ENCODE assay signal across 13 mouse cellular contexts in genomic region chr17:5988102-5988501, GRCm38 (mm10). TPM values are rescaled to one million over a fixed set of nuclear protein-coding genes. Genes with fewer than 3 reads are reported as not detected.
DNase-seq lines count a peak whose midpoint lies in the region; ATAC-seq and TF ChIP-seq lines count a peak whose summit lies in the region.
"Had no signal": no experiment of that assay in that cellular context is flagged by ENCODE, and none has a peak within 500 bp of the region (broad histone marks: within the 10 kb centered on the region; RNA-seq: fewer than 3 reads in every experiment).

No protein-coding gene starts in this region.

- H3ac ChIP-seq in C2C12 (ENCODE audit: control insufficient read depth, insufficient read length, low read depth): peak overlapping the region; percentile 60

- no peak overlapping the region for H3K4me3 ChIP-seq in forebrain, embryonic 10.5 days
- H3K4me3 ChIP-seq in forebrain, embryonic 12.5 days (replicated peaks): no peak overlapping the region
- H3K4me3 ChIP-seq in kidney, embryonic 16.5 days (ENCODE audit: low read length): no peak overlapping the region; the same call in 1 of the 2 replicates
- H3K4me3 ChIP-seq in C2C12 (ENCODE audit: insufficient read depth, poor library complexity, severe bottlenecking): peak overlapping the region; percentile 21
- H3K4me3 ChIP-seq in hindbrain, postnatal 0 days (ENCODE audit: low read length): no peak overlapping the region

- WGBS in forebrain, embryonic 10.5 days: 60% methylated on average over 4 of the region's 4 CpGs
- WGBS in forebrain, embryonic 12.5 days: 69% methylated on average over 4 of the region's 4 CpGs
- WGBS in kidney, embryonic 16.5 days: 61% methylated on average over 4 of the region's 4 CpGs
- WGBS in hindbrain, postnatal 0 days: 49% methylated on average over 4 of the region's 4 CpGs

- H3K79me2 ChIP-seq in C2C12 (ENCODE audit: control insufficient read depth, insufficient read depth): peaks cover 81% of the 10 kb centered on the region

- no peaks in the 10 kb centered on the region for H3K36me3 ChIP-seq in forebrain, embryonic 10.5 days (replicated peaks)
- H3K36me3 ChIP-seq in forebrain, embryonic 12.5 days (replicated peaks): no peaks in the 10 kb centered on the region
- H3K36me3 ChIP-seq in kidney, embryonic 16.5 days (ENCODE audit: insufficient read depth, low read length): 0 out of 2 replicates have a peak, but pooled peaks cover 3% of the 10 kb centered on the region
- peaks cover 43% of the 10 kb centered on the region for H3K36me3 ChIP-seq in C2C12 (ENCODE audit: control insufficient read depth, insufficient read depth)
- H3K36me3 ChIP-seq in hindbrain, postnatal 0 days (ENCODE audit: insufficient read depth, low read length): no peaks in the 10 kb centered on the region

- TF ChIP-seq CTCF in C2C12 (IDR thresholded peaks at IDR 0.05; ENCODE audit: control insufficient read depth, insufficient read depth, insufficient read length): no peak
- TF ChIP-seq CTCF in hindbrain, postnatal 0 days (IDR thresholded peaks at IDR 0.05; ENCODE audit: low read depth): no peak

- no peak overlapping the region for H3K9ac ChIP-seq in forebrain, embryonic 12.5 days
- 0 out of 2 replicates have a peak overlapping the region, but pooled peaks have one; percentile 45 for H3K9ac ChIP-seq in kidney, embryonic 16.5 days (replicated peaks; ENCODE audit: low read length)
- H3K9ac ChIP-seq in hindbrain, postnatal 0 days (replicated peaks; ENCODE audit: low read length): no peak overlapping the region

- peaks cover 46% of the 10 kb centered on the region for H3K79me3 ChIP-seq in C2C12 (ENCODE audit: low read depth)

- no peak overlapping the region for H3K4me2 ChIP-seq in forebrain, embryonic 12.5 days
- H3K4me2 ChIP-seq in kidney, embryonic 16.5 days (replicated peaks; ENCODE audit: low read depth, low read length): peak overlapping the region; percentile 43
- H3K4me2 ChIP-seq in hindbrain, postnatal 0 days (ENCODE audit: low read depth, low read length): no peak overlapping the region

- no peak for DNase-seq in forebrain, embryonic 10.5 days (ENCODE audit: extremely low spot score, low spot score)
- DNase-seq in kidney, adult 11 months: no peak
- DNase-seq in hindbrain, postnatal 0 days (ENCODE audit: low spot score): no peak
- no peak for DNase-seq in lung, postnatal 36 days
- DNase-seq in cerebellum, adult 9-11 months: no peak
- DNase-seq: cerebellum, adult 18-20 months; gastrocnemius, postnatal 14 days; kidney, adult 18-20 months; lung, postnatal 14 days; right cerebral cortex, adult 18-20 months had no signal

- no peak for ATAC-seq in forebrain, embryonic 12.5 days (ENCODE audit: low FRiP score)
- ATAC-seq in kidney, embryonic 16.5 days (ENCODE audit: low FRiP score, low TSS enrichment): peak; percentile 54
- ATAC-seq in hindbrain, postnatal 0 days: peak; percentile 57

- H3K27me3 ChIP-seq in forebrain, embryonic 10.5 days (ENCODE audit: poor library complexity, severe bottlenecking): no peaks in the 10 kb centered on the region
- no peaks in the 10 kb centered on the region for H3K27me3 ChIP-seq in forebrain, embryonic 12.5 days
- no peaks in the 10 kb centered on the region for H3K27me3 ChIP-seq in kidney, embryonic 16.5 days (ENCODE audit: insufficient read depth, low read length)
- H3K27me3 ChIP-seq in C2C12 (ENCODE audit: control insufficient read depth, insufficient read depth, insufficient read length): no peaks in the 10 kb centered on the region
- no peaks in the 10 kb centered on the region for H3K27me3 ChIP-seq in hindbrain, postnatal 0 days (ENCODE audit: insufficient read depth, low read length)

- peak overlapping the region; percentile 74 for H3K27ac ChIP-seq in forebrain, embryonic 10.5 days
- no peak overlapping the region for H3K27ac ChIP-seq in forebrain, embryonic 12.5 days
- peak overlapping the region; percentile 67; the same call in 1 of the 2 replicates for H3K27ac ChIP-seq in kidney, embryonic 16.5 days (ENCODE audit: low read length)
- no peak overlapping the region for H3K27ac ChIP-seq in hindbrain, postnatal 0 days

- H3K4me1 ChIP-seq in forebrain, embryonic 10.5 days: peaks cover 27% of the 10 kb centered on the region
- peaks cover 10% of the 10 kb centered on the region; the same call in 1 of the 2 replicates for H3K4me1 ChIP-seq in forebrain, embryonic 12.5 days
- peaks cover 13% of the 10 kb centered on the region for H3K4me1 ChIP-seq in kidney, embryonic 16.5 days (ENCODE audit: insufficient read depth, low read length)
- H3K4me1 ChIP-seq in hindbrain, postnatal 0 days (ENCODE audit: insufficient read depth, low read length): peaks cover 18% of the 10 kb centered on the region; the same call in 1 of the 2 replicates

- H3K9me3 ChIP-seq in forebrain, embryonic 10.5 days: no peaks in the 10 kb centered on the region
- H3K9me3 ChIP-seq in forebrain, embryonic 12.5 days: no peaks in the 10 kb centered on the region
- H3K9me3 ChIP-seq in kidney, embryonic 16.5 days (ENCODE audit: low read length): no peaks in the 10 kb centered on the region; the same call in 1 of the 2 replicates
- no peaks in the 10 kb centered on the region for H3K9me3 ChIP-seq in hindbrain, postnatal 0 days (ENCODE audit: low read length)

TF ChIP-seq in C2C12, 6 proteins besides CTCF, POLR2A, EP300 and RAD21:
- TF ChIP-seq MAX (IDR thresholded peaks at IDR 0.05): no peak
- no peak for TF ChIP-seq FOSL1 (IDR thresholded peaks at IDR 0.05; ENCODE audit: insufficient read depth, low read length, poor library complexity, severe bottlenecking)
- TF ChIP-seq MYOD1 (IDR thresholded peaks at IDR 0.05; ENCODE audit: control insufficient read depth, insufficient read length, low read depth): no peak
- no peak for TF ChIP-seq MYOG (IDR thresholded peaks at IDR 0.05; ENCODE audit: control insufficient read depth, extremely low read depth, insufficient read length)
- TF ChIP-seq CEBPB (IDR thresholded peaks at IDR 0.05; ENCODE audit: low read depth): no peak
- no peak for TF ChIP-seq USF1 (IDR thresholded peaks at IDR 0.05; ENCODE audit: low read depth)

RNA-seq across cellular contexts. Expression of gene Synj2, which starts 47.0 kb away (rescaled TPM):
- polyA plus RNA-seq in forebrain, embryonic 10.5 days (2016; fragmentation: Nextera tagmentation; extraction: Ambion mirVana): 0.90 and 1.1 TPM in 2 replicates
- polyA plus RNA-seq in forebrain, embryonic 12.5 days (2016; fragmentation: Nextera tagmentation; extraction: Ambion mirVana): 0.96 and 1.1 TPM in 2 replicates
- polyA plus RNA-seq in kidney, embryonic 16.5 days (2015; fragmentation: Nextera tagmentation; extraction: Ambion mirVana): 4.0 and 4.3 TPM in 2 replicates
- 30.9 TPM for polyA plus RNA-seq in C2C12 (2012; fragmentation: generic; extraction: Trizol)
- total RNA-seq in hindbrain, postnatal 0 days (2014; rRNA removed): 4.8 and 6.9 TPM in 2 replicates
- 2.1 and 2.9 TPM in 2 replicates for polyA plus RNA-seq in hindbrain, postnatal 0 days (2015; fragmentation: Nextera tagmentation; extraction: Ambion mirVana)

Comparison
In these comparisons a context has a peak if more than half of its experiments do, and no peak if none do; other contexts are left out.
1. H3K27ac ChIP-seq: peak in forebrain, embryonic 10.5 days (single experiment) and kidney, embryonic 16.5 days (single experiment); none in forebrain, embryonic 12.5 days (single experiment) and hindbrain, postnatal 0 days (single experiment).